Comparison of ENCODE assay signal across 18 mouse cellular contexts in genomic region chr13:68931602-68932282, GRCm38 (mm10).
A peak's percentile ranks its signal among the peaks of the same experiment; 100 is the strongest.
DNase-seq lines count a peak whose midpoint lies in the region; ATAC-seq lines count a peak whose summit lies in the region.
"Had no signal": no experiment of that assay in that cellular context is flagged by ENCODE, and none has a peak within 500 bp of the region (broad histone marks: within the 10 kb centered on the region; RNA-seq: fewer than 3 reads in every experiment).

No protein-coding gene starts in this region.

- no peaks in the 10 kb centered on the region for H3K4me1 ChIP-seq in limb, embryonic 11.5 days (ENCODE audit: control insufficient read depth, insufficient read depth, low read length)
- no peaks in the 10 kb centered on the region for H3K4me1 ChIP-seq in kidney, embryonic 16.5 days (ENCODE audit: insufficient read depth, low read length)
- H3K4me1 ChIP-seq: embryonic facial prominence, embryonic 10.5 days; stomach, embryonic 15.5 days had no signal

- WGBS in limb, embryonic 11.5 days, result 68% methylated on average over 8 of the region's 8 CpGs
- WGBS in kidney, embryonic 16.5 days, result 79% methylated on average over 8 of the region's 8 CpGs

- DNase-seq in layer of hippocampus, adult 18-20 months (ENCODE audit: low spot score in 2 of 2), result peak; percentile 40 to 77
- no peak for DNase-seq in layer of hippocampus, postnatal 10 days (ENCODE audit: low spot score in 2 of 2)
- DNase-seq in frontal cortex, adult 2 months (ENCODE audit: extremely low spot score in 1 of 2, low spot score in 1 of 2), result peak; percentile 50 to 67
- peak; percentile 34 for DNase-seq in limb, embryonic 11.5 days (ENCODE audit: low spot score)
- peak; percentile 18 for DNase-seq in lung, postnatal 14 days
- no peak for DNase-seq in kidney, postnatal 10 days
- no peak for DNase-seq in embryo, embryonic 11 days
- DNase-seq: adrenal gland, adult 8-10 months; B cell, adult 2 months; cerebellum, postnatal 14 days; heart, adult 18-20 months; kidney, adult 8-10 months had no signal

- no peak overlapping the region for H3K27ac ChIP-seq in limb, embryonic 11.5 days (replicated peaks; ENCODE audit: low read depth, low read length)
- no peak overlapping the region for H3K27ac ChIP-seq in kidney, embryonic 16.5 days (ENCODE audit: low read length)
- H3K27ac ChIP-seq: embryonic facial prominence, embryonic 10.5 days; hindbrain, embryonic 14.5 days; stomach, embryonic 15.5 days had no signal

- no peak for ATAC-seq in limb, embryonic 11.5 days (ENCODE audit: insufficient number of reproducible peaks, low FRiP score, low TSS enrichment, low read depth)
- ATAC-seq in kidney, embryonic 16.5 days (ENCODE audit: low FRiP score, low TSS enrichment), result no peak

- H3K27me3 ChIP-seq in limb, embryonic 11.5 days (ENCODE audit: control insufficient read depth, insufficient read depth, low read length), result no peaks in the 10 kb centered on the region
- H3K27me3 ChIP-seq in kidney, embryonic 16.5 days (ENCODE audit: insufficient read depth, low read length), result no peaks in the 10 kb centered on the region
- H3K27me3 ChIP-seq: stomach, embryonic 15.5 days had no signal

- H3K4me3 ChIP-seq in limb, embryonic 11.5 days (ENCODE audit: low read depth, low read length), result no peak overlapping the region
- H3K4me3 ChIP-seq in kidney, embryonic 16.5 days (ENCODE audit: low read length), result no peak overlapping the region
- H3K4me3 ChIP-seq: embryonic facial prominence, embryonic 10.5 days; myocyte; stomach, embryonic 15.5 days had no signal

- no peak overlapping the region for H3K4me2 ChIP-seq in limb, embryonic 11.5 days (ENCODE audit: low read depth, severe bottlenecking)
- H3K4me2 ChIP-seq in kidney, embryonic 16.5 days (replicated peaks; ENCODE audit: low read depth, low read length), result no peak overlapping the region
- H3K4me2 ChIP-seq: hindbrain, embryonic 14.5 days; midbrain, embryonic 11.5 days; stomach, embryonic 15.5 days had no signal

- H3K9ac ChIP-seq in limb, embryonic 11.5 days (ENCODE audit: low read length), result no peak overlapping the region
- H3K9ac ChIP-seq in kidney, embryonic 16.5 days (replicated peaks; ENCODE audit: low read length), result no peak overlapping the region
- H3K9ac ChIP-seq: hindbrain, embryonic 14.5 days; stomach, embryonic 15.5 days had no signal

- no peaks in the 10 kb centered on the region for H3K9me3 ChIP-seq in limb, embryonic 11.5 days (ENCODE audit: control insufficient read depth, low read length)
- no peaks in the 10 kb centered on the region for H3K9me3 ChIP-seq in kidney, embryonic 16.5 days (ENCODE audit: low read length)
- H3K9me3 ChIP-seq: embryonic facial prominence, embryonic 10.5 days; stomach, embryonic 15.5 days had no signal

- no peaks in the 10 kb centered on the region for H3K36me3 ChIP-seq in limb, embryonic 11.5 days (ENCODE audit: control insufficient read depth, insufficient read depth, low read length)
- H3K36me3 ChIP-seq in kidney, embryonic 16.5 days (ENCODE audit: insufficient read depth, low read length), result no peaks in the 10 kb centered on the region
- H3K36me3 ChIP-seq: embryonic facial prominence, embryonic 10.5 days; stomach, embryonic 15.5 days had no signal

Comparison
In these comparisons a context has a peak if more than half of its experiments do, and no peak if none do; other contexts are left out.
1. DNase-seq: peak in layer of hippocampus, adult 18-20 months (2 of 2), frontal cortex, adult 2 months (2 of 2), limb, embryonic 11.5 days (single experiment) and lung, postnatal 14 days (single experiment); none in layer of hippocampus, postnatal 10 days (0 of 2), kidney, postnatal 10 days (single experiment) and embryo, embryonic 11 days (single experiment).